Mouse (Mus musculus) kidney, adult 2 months (tissue): ENCODE measurements around the gene Cd300c2. TPM values are rescaled to one million over a fixed set of nuclear protein-coding genes. Genes with fewer than 3 reads are reported as not detected.
"Not testable (repeated sequence)": the region's sequence is repeated elsewhere in the genome, so short reads cannot be mapped to it uniquely, and the experiment has no call there.

Source experiments
- DNase-seq: peaks from one replicate; pipeline ENCODE4 v3.0.0; 2021
- H3K27ac ChIP-seq: fragments of 200-500 bp; 2 replicates; pipeline ENCODE4 v1.5.1; 2012; ENCODE audit warnings: low read depth, low read length, control low read depth, inconsistent platforms; ENCODE audit not compliant: insufficient read depth
- H3K27me3 ChIP-seq: fragments of 200-500 bp; replicated peaks from 2 replicates; pipeline ENCODE4 v1.6.1; 2012; ENCODE audit warnings: mild to moderate bottlenecking, moderate library complexity, low read length, inconsistent platforms; ENCODE audit not compliant: control insufficient read depth, insufficient read depth
- H3K36me3 ChIP-seq: fragments of 200-500 bp; 2 replicates; pipeline ENCODE4 v1.6.1; 2012; ENCODE audit warnings: mild to moderate bottlenecking, moderate library complexity, low read length, inconsistent platforms; ENCODE audit not compliant: control insufficient read depth, insufficient read depth
- H3K4me1 ChIP-seq: fragments of 200-500 bp; 2 replicates; pipeline ENCODE4 v1.6.1; 2011; ENCODE audit warnings: low read length; ENCODE audit not compliant: control insufficient read depth, insufficient read depth
- H3K4me3 ChIP-seq: fragments of 200-500 bp; 2 replicates; pipeline ENCODE4 v1.5.1; 2011; ENCODE audit warnings: mild to moderate bottlenecking, low read depth, low read length, control low read depth; ENCODE audit not compliant: insufficient read depth
- CTCF ChIP-seq: fragments of 200-500 bp; conservative IDR thresholded peaks from 2 replicates; pipeline ENCODE4 v1.5.1; 2011; ENCODE audit warnings: low read depth, mild to moderate bottlenecking, control low read depth, low read length, moderate library complexity, mixed read lengths; ENCODE audit not compliant: insufficient read depth, insufficient read length
- POLR2A ChIP-seq: fragments of 200-500 bp; IDR thresholded peaks from one replicate; pipeline ENCODE4 v1.6.1; 2011; ENCODE audit warnings: low read depth, low read length, control low read depth
- WGBS: fragments of 180-500 bp; shearing (Covaris S2); methylation state at CpG from one replicate; pipeline ENCODE4 v1.1.7; 2018; 5-methylcytosine and 5-hydroxymethylcytosine counted together
- polyA plus RNA-seq: library from polyadenylated mRNA; depleted of rRNA; stranded (reverse); fragments of >200 nt; gene quantifications from 2 replicates; pipeline ENCODE4 v1.2.3, GENCODE M21; 2012; rRNA removed

Gene Cd300c2
- 2.7 and 3.9 TPM in 2 replicates for polyA plus RNA-seq

DNA sequence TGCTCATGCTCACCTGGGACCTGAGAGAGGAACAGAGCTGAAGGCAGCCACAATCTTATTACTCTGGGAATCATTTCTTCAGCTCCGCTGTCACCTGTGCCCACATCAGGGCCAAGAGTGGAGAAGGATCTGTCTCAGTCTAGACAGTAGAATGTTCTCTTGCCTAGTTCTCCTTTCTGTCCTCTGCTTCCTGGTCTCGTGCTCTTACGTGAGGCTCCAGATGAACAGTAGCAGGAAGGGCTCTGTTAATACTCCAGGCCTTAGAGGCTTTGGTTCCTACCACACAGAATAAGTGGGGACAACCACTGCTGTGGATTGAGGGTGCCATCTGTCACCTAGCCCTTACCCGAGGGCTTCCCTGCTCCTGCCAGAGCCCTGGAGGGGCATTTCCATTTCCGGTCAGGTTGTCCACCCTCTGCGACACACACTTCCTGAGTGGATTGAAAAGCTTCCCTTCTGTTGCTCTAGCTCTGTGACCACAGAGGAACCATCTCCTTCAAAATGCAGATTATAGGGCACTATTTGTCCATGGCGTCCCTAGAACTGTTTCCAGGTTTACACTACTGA, at the start of gene Cd300c2:
TSS of gene Cd300c2 (minus strand) at position 407 of the 567 bp plus-strand sequence.
- Histone ChIP-seq H3K36me3 (no peaks in the 10 kb centered on the region), H3K27me3 (no peaks in the 10 kb centered on the region), H3K4me3 (no peak within 1 kb of the TSS), H3K27ac (no peak within 1 kb of the TSS), H3K4me1 (no peaks in the 10 kb centered on the region)
- 76% methylated on average over 7 of the region's 7 CpGs for WGBS
- no peak for TF ChIP-seq POLR2A
- TF ChIP-seq CTCF, result no peak
- DNase-seq, result no peak

DNA sequence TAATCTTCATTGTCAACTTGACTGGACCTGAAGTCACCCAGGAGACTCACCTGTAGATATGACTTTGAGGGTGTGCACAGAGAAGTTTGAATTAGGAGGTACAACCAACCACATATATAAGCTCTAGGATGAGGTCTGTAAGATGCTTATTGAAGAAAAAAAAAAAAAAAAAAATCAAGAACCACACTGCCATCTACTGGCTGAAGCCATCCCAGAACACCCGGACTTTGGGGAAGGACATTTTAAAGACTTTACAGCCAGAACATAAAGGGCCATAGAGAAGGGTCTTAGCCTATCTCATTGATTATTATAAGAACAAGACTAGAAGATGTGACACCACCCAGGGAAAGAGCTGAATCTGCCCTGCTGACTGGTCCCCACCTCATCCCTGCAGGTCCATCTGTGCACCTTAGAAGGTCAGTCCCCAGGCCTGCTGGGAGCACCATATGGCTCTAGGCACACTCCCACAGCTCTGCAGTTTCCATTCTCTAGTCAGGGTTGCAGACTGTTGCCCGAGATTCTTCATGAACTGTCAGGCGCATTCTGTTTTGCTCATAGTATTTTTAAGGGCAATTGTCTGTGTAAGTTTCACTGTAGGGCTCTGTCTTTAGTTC, 47.7 kb upstream of the Cd300c2 start:
- Histone ChIP-seq H3K27ac (no peak overlapping the region), H3K27me3 (no peaks in the 10 kb centered on the region), H3K4me3 (no peak overlapping the region), H3K4me1 (no peaks in the 10 kb centered on the region), H3K36me3 (no peaks in the 10 kb centered on the region)
- no peak for DNase-seq
- TF ChIP-seq POLR2A, result no peak
- no peak for TF ChIP-seq CTCF
- 37% methylated on average over 3 of the region's 3 CpGs for WGBS

DNA sequence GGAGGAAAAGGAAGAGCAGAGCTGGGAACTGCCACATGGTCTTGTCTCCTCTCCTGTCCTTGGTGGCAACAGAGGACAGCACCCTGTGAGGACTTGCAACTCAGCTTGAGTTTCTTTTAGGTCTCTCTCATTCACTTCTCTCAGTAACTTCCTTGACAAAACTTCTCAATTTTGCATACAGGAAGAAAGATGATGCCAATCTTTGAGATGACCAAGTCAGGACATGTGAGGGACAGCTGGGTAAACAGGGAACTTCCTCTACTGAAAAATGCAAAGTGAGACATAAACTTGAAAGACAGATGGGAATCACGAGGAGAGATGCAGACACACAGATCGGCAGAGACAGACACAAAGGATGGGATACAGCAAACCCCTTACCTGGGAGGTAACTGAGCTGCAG, 46.6 kb upstream of the Cd300c2 start, which contains the start of gene Cd300ld3:
TSS of gene Cd300ld3 (minus strand) at position 151 of the 400 bp plus-strand sequence.
- no peak for DNase-seq
- H3K4me3 ChIP-seq, result no peak within 1 kb of the TSS
- 71% methylated on average over 2 of the region's 2 CpGs for WGBS

DNA sequence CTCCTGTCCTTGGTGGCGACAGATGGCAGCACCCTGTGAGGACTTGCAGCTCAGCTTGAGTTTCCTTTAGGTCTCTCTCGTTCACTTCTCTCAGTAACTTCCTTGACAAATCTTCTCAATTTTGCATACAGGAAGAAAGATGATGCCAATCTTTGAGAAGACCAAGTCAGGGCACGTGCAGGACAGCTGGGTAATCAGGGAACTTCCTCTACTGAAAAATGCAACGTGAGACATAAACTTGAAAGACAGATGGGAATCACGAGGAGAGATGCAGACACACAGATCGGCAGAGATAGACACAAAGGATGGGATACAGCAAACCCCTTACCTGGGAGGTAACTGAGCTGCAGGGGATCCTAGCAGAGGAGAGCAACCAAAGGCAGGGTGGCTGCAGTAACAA, 36.0 kb upstream of the Cd300c2 start, which contains the start of gene Cd300ld5:
TSS of gene Cd300ld5 (minus strand) at position 101 of the 400 bp plus-strand sequence.
- H3K4me1 ChIP-seq, H3K27me3 ChIP-seq, DNase-seq, H3K4me3 ChIP-seq, H3K36me3 ChIP-seq, H3K27ac ChIP-seq: not testable (repeated sequence)
- WGBS, result no CpG with 5 or more reads among the region's 6 CpGs

More for the DNA sequence above, 46.6 kb upstream of the Cd300c2 start, which contains the start of gene Cd300ld3:
- no peak within 1 kb of the TSS for H3K27ac ChIP-seq
- no peaks in the 10 kb centered on the region for H3K27me3 ChIP-seq
- no peaks in the 10 kb centered on the region for H3K4me1 ChIP-seq
- TF ChIP-seq POLR2A (no peak), CTCF (no peak)
- no peaks in the 10 kb centered on the region for H3K36me3 ChIP-seq

DNA sequence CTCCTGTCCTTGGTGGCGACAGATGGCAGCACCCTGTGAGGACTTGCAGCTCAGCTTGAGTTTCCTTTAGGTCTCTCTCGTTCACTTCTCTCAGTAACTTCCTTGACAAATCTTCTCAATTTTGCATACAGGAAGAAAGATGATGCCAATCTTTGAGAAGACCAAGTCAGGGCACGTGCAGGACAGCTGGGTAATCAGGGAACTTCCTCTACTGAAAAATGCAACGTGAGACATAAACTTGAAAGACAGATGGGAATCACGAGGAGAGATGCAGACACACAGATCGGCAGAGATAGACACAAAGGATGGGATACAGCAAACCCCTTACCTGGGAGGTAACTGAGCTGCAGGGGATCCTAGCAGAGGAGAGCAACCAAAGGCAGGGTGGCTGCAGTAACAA, 25.2 kb upstream of the Cd300c2 start, which contains the start of gene Cd300ld4:
TSS of gene Cd300ld4 (minus strand) at position 101 of the 400 bp plus-strand sequence.
- not testable (repeated sequence) for DNase-seq, H3K27me3 ChIP-seq, H3K4me3 ChIP-seq, H3K36me3 ChIP-seq, H3K4me1 ChIP-seq, H3K27ac ChIP-seq
- no CpG with 5 or more reads among the region's 6 CpGs for WGBS

DNA sequence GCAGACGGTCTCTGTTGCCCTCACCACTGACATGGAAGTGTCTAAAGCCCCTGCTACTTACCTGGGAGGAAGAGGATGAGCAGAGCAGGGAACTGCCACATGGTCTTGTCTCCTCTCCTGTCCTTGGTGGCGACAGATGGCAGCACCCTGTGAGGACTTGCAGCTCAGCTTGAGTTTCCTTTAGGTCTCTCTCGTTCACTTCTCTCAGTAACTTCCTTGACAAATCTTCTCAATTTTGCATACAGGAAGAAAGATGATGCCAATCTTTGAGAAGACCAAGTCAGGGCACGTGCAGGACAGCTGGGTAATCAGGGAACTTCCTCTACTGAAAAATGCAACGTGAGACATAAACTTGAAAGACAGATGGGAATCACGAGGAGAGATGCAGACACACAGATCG, 14.4 kb upstream of the Cd300c2 start, which contains the start of gene Cd300ld2:
TSS of gene Cd300ld2 (minus strand) at position 101 of the 400 bp plus-strand sequence.
- not testable (repeated sequence) for DNase-seq, H3K36me3 ChIP-seq, H3K4me3 ChIP-seq, H3K4me1 ChIP-seq, H3K27me3 ChIP-seq, H3K27ac ChIP-seq
- no CpG with 5 or more reads among the region's 7 CpGs for WGBS

DNA sequence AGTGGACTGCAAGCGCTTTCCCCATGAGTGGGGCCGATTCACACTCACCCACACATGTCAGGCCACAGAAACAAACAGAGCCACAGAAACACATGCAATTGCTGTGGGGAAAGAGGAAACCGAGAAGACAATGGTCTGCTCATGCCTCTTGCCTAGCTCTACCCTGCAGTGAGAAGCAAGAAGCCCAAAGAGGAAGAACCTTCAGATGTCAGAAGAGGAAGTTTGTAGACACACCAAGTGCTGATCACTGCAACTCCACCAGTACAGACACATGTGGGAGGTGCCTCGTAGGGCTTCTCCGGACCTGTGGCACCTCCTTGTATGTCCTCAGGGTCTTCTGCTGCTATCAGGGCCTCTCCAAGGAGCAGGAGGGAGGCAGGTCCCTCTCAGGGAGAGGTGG, 2.4 kb upstream of the Cd300c2 start:
- Histone ChIP-seq H3K36me3 (no peaks in the 10 kb centered on the region), H3K27ac (no peak overlapping the region), H3K4me3 (no peak overlapping the region), H3K27me3 (no peaks in the 10 kb centered on the region), H3K4me1 (no peaks in the 10 kb centered on the region)
- no peak for DNase-seq
- WGBS, result 83% methylated on average over 5 of the region's 5 CpGs
- TF ChIP-seq CTCF (no peak), POLR2A (no peak)
